Mouse (Mus musculus) CH12.LX (cell line): ENCODE data around the gene Ralb. TPM values are rescaled to one million over a fixed set of nuclear protein-coding genes. Genes with fewer than 3 reads are reported as not detected.

Source experiments
- DNase-seq: peaks from one replicate; pipeline ENCODE4 v3.0.0-alpha.2; 2013; ENCODE audit errors: extremely low read depth
- H3K27ac ChIP-seq: 2 replicates; pipeline ENCODE4 v1.5.1; 2012; ENCODE audit warnings: low read depth, mild to moderate bottlenecking, control low read depth, moderate library complexity; ENCODE audit not compliant: insufficient read depth
- H3K27me3 ChIP-seq: replicated peaks from 2 replicates; pipeline ENCODE3; 2012; ENCODE audit warnings: inconsistent platforms
- H3K36me3 ChIP-seq, 2 experiments: replicated peaks in 1 of 2; 2 replicates each; pipeline versions ENCODE3 to v1.6.1; 2012; ENCODE audit warnings: inconsistent platforms in 1 of 2, low read length in 1 of 2, mild to moderate bottlenecking in 1 of 2, mixed read lengths in 1 of 2, moderate library complexity in 1 of 2; ENCODE audit not compliant: control insufficient read depth in 1 of 2, insufficient read depth in 1 of 2
- H3K4me1 ChIP-seq, 2 experiments: 2 replicates each; pipeline ENCODE4 v1.6.1; 2012; ENCODE audit warnings: inconsistent platforms in 1 of 2, moderate library complexity in 1 of 2; ENCODE audit not compliant: insufficient read depth in 2 of 2, control insufficient read depth in 1 of 2
- H3K4me2 ChIP-seq: 2 replicates; pipeline ENCODE4 v1.6.1; 2012; ENCODE audit warnings: low read depth, mild to moderate bottlenecking, control low read depth; ENCODE audit not compliant: poor library complexity, insufficient read depth, severe bottlenecking
- H3K4me3 ChIP-seq, 3 experiments: fragments of 150-350 bp in 1 of 3; sonication (generic) in 1 of 3; replicated peaks in 1 of 3; 2 replicates each; pipeline versions ENCODE3 to v1.5.1; 2011 to 2012; ENCODE audit warnings: low read depth in 2 of 3, low read length in 2 of 3, mild to moderate bottlenecking in 2 of 3, moderate library complexity in 2 of 3, control low read depth in 1 of 3, improper control_type of control experiment in 1 of 3, inconsistent platforms in 1 of 3, mixed read lengths in 1 of 3; ENCODE audit not compliant: poor library complexity in 1 of 3
- H3K79me2 ChIP-seq: replicated peaks from 2 replicates; pipeline ENCODE4 v1.6.1; 2012; ENCODE audit warnings: mild to moderate bottlenecking, moderate library complexity; ENCODE audit not compliant: control insufficient read depth, poor library complexity, insufficient read depth, severe bottlenecking; ENCODE audit errors: extremely low read depth
- H3K9ac ChIP-seq: 2 replicates; pipeline ENCODE4 v1.6.1; 2012; ENCODE audit warnings: low read depth, mild to moderate bottlenecking, control low read depth, moderate library complexity; ENCODE audit not compliant: insufficient read depth
- H3K9me3 ChIP-seq: replicated peaks from 2 replicates; pipeline ENCODE3; 2012; ENCODE audit warnings: low read length, inconsistent platforms, mixed read lengths
- BHLHE40 ChIP-seq: IDR thresholded peaks from 2 replicates; pipeline ENCODE4 v1.6.1; 2011; ENCODE audit warnings: mild to moderate bottlenecking, low read depth, low read length, improper control_type of control experiment
- CHD1 ChIP-seq: IDR thresholded peaks from 2 replicates; pipeline ENCODE4 v1.6.1; 2012; ENCODE audit warnings: low read depth, low read length, improper control_type of control experiment, inconsistent platforms
- EP300 ChIP-seq: IDR thresholded peaks from 2 replicates; pipeline ENCODE4 v1.6.1; 2011; ENCODE audit warnings: low read length, improper control_type of control experiment
- ETS1 ChIP-seq: conservative IDR thresholded peaks from 2 replicates; pipeline ENCODE4 v1.6.1; 2012; ENCODE audit warnings: low read depth, mild to moderate bottlenecking, inconsistent platforms, low read length, improper control_type of control experiment, moderate library complexity
- JUND ChIP-seq: conservative IDR thresholded peaks from 2 replicates; pipeline ENCODE4 v1.6.1; 2011; ENCODE audit warnings: low read depth, low read length, improper control_type of control experiment
- MAFK ChIP-seq: IDR thresholded peaks from 2 replicates; pipeline ENCODE4 v1.6.1; 2011; ENCODE audit warnings: low read length, improper control_type of control experiment; ENCODE audit not compliant: insufficient replicate concordance
- MAX ChIP-seq: IDR thresholded peaks from 2 replicates; pipeline ENCODE4 v1.6.1; 2011; ENCODE audit warnings: low read length, improper control_type of control experiment
- MAZ ChIP-seq: IDR thresholded peaks from 2 replicates; pipeline ENCODE4 v1.6.1; 2012; ENCODE audit warnings: low read depth, mild to moderate bottlenecking, inconsistent platforms, low read length, improper control_type of control experiment, moderate library complexity
- MYC ChIP-seq: IDR thresholded peaks from 2 replicates; pipeline ENCODE4 v1.6.1; 2011; ENCODE audit warnings: low read depth, mild to moderate bottlenecking, improper control_type of control experiment, low read length
- POLR2A ChIP-seq: IDR thresholded peaks from 2 replicates; pipeline ENCODE4 v1.6.1; 2011; ENCODE audit warnings: low read depth, mild to moderate bottlenecking, improper control_type of control experiment, low read length
- RAD21 ChIP-seq: IDR thresholded peaks from 2 replicates; pipeline ENCODE4 v1.6.1; 2011; ENCODE audit warnings: low read depth, mild to moderate bottlenecking, low read length, improper control_type of control experiment, moderate library complexity
- UBTF ChIP-seq: IDR thresholded peaks from 2 replicates; pipeline ENCODE4 v1.6.1; 2012; ENCODE audit warnings: low read depth, mild to moderate bottlenecking, inconsistent platforms, low read length, improper control_type of control experiment, moderate library complexity
- USF1 ChIP-seq: IDR thresholded peaks from 2 replicates; pipeline ENCODE4 v1.6.1; 2014; ENCODE audit warnings: low read depth, mild to moderate bottlenecking, inconsistent platforms, low read length, improper control_type of control experiment
- USF2 ChIP-seq: conservative IDR thresholded peaks from 2 replicates; pipeline ENCODE4 v1.6.1; 2011; ENCODE audit warnings: low read depth, low read length, improper control_type of control experiment
- ZC3H11A ChIP-seq: IDR thresholded peaks from 2 replicates; pipeline ENCODE4 v1.6.1; 2012; ENCODE audit warnings: low read depth, mild to moderate bottlenecking, inconsistent platforms, low read length, improper control_type of control experiment
- ZKSCAN1 ChIP-seq: IDR thresholded peaks from 2 replicates; pipeline ENCODE4 v1.6.1; 2012; ENCODE audit warnings: low read depth, inconsistent platforms, low read length, improper control_type of control experiment, borderline replicate concordance
- ZMIZ1 ChIP-seq: IDR thresholded peaks from 2 replicates; pipeline ENCODE4 v1.6.1; 2012; ENCODE audit warnings: low read depth, mild to moderate bottlenecking, inconsistent platforms, low read length, improper control_type of control experiment
- dilution Hi-C: fragments of 300-500 bp; cut with MboI; formaldehyde crosslinking; loops from 2 replicates; pipeline ENCODE4 v1.14.3; 2020; ENCODE audit warnings: low sequenced_read_pairs; ENCODE audit not compliant: extremely low pct_unique_long_range_greater_than_20kb, extremely low pct_ligation_motif_present
- in situ Hi-C: fragments of 300-500 bp; cut with MboI; formaldehyde crosslinking; loops from 3 replicates; pipeline ENCODE4 v1.14.3; 2019; ENCODE audit warnings: low sequenced_read_pairs, low pct_ligation_motif_present, low pct_unique_long_range_greater_than_20kb, mixed read lengths
- polyA plus RNA-seq: library from polyadenylated mRNA; unstranded; fragments of >175 nt; gene quantifications from 2 replicates; pipeline ENCODE4 v1.2.1, GENCODE M21; 2012; ENCODE audit warnings: low read depth; ENCODE audit not compliant: insufficient read length
- total RNA-seq, 2 experiments: library from RNA; depleted of rRNA; stranded (reverse); fragments of 300-350 nt in 1 of 2; fragments of >200 nt in 1 of 2; gene quantifications; 2 replicates each; pipeline ENCODE4 v1.2.3; 2012 to 2014

The Ralb gene
- total and polyA plus RNA-seq, 3 experiments: 18.2 to 28.7 (median 22.9) TPM

- dilution Hi-C loops: no loop called here
- no peak overlapping the region for H3K27ac ChIP-seq
- peaks cover 5% of the 10 kb centered on the region for H3K9me3 ChIP-seq
- 0 out of 4 replicates have a peak, but pooled peaks cover 0 to 3% of the 10 kb centered on the region in 2 experiments for H3K4me1 ChIP-seq
- no peaks in the 10 kb centered on the region for H3K27me3 ChIP-seq
- no peak overlapping the region for H3K4me3 ChIP-seq
- H3K36me3 ChIP-seq: no peaks in the 10 kb centered on the region
- in situ Hi-C loops: no loop called here
- no peak for DNase-seq
- no peak overlapping the region for H3K9ac ChIP-seq
- no peaks in the 10 kb centered on the region for H3K79me2 ChIP-seq
- TF ChIP-seq MAZ (no peak), BHLHE40 (no peak), EP300 (no peak)
- H3K4me2 ChIP-seq: no peak overlapping the region
Measured at GRCm38 (mm10) chr1:119519286-119519685, 14.7 kb upstream of the Ralb start.

- no peaks in the 10 kb centered on the region for H3K79me2 ChIP-seq
- peaks cover 5% of the 10 kb centered on the region for H3K9me3 ChIP-seq
- in situ Hi-C loops: no loop called here
- no peaks in the 10 kb centered on the region for H3K36me3 ChIP-seq
- dilution Hi-C loops: no loop called here
- H3K9ac ChIP-seq: no peak overlapping the region
- no peak overlapping the region for H3K4me2 ChIP-seq
- H3K4me1 ChIP-seq: 0 out of 4 replicates have a peak, but pooled peaks cover 0 to 3% of the 10 kb centered on the region in 2 experiments
- no peak overlapping the region for H3K27ac ChIP-seq
- H3K27me3 ChIP-seq: no peaks in the 10 kb centered on the region
- DNase-seq: no peak
- H3K4me3 ChIP-seq: no peak overlapping the region
- TF ChIP-seq ZC3H11A: no peak
- no peak for TF ChIP-seq ETS1
Measured at GRCm38 (mm10) chr1:119518786-119519185, 14.2 kb upstream of the Ralb start.

GRCm38 (mm10) chr1:119518060-119518459 lies 13.5 kb upstream of the Ralb start:
- in situ Hi-C loops (no loop called here), dilution Hi-C loops (no loop called here)
- H3K4me1 ChIP-seq: 0 out of 4 replicates have a peak, but pooled peaks cover 0 to 3% of the 10 kb centered on the region in 2 experiments
- H3K79me2 ChIP-seq: no peaks in the 10 kb centered on the region
- no peak overlapping the region for H3K9ac ChIP-seq
- no peak for DNase-seq
- H3K36me3 ChIP-seq: no peaks in the 10 kb centered on the region
- H3K9me3 ChIP-seq: peaks cover 5% of the 10 kb centered on the region
- no peak overlapping the region for H3K27ac ChIP-seq
- H3K4me2 ChIP-seq: no peak overlapping the region
- no peak for TF ChIP-seq USF1
- TF ChIP-seq UBTF: no peak
- TF ChIP-seq ZMIZ1: no peak
- no peak for TF ChIP-seq USF2
- TF ChIP-seq ETS1: no peak
- TF ChIP-seq RAD21: no peak
- TF ChIP-seq ZKSCAN1: no peak
- no peak for TF ChIP-seq MYC
- no peak for TF ChIP-seq MAX
- no peak for TF ChIP-seq POLR2A
- no peak for TF ChIP-seq MAFK
- no peak for TF ChIP-seq JUND
- no peak for TF ChIP-seq CHD1
- no peak overlapping the region for H3K4me3 ChIP-seq
- no peaks in the 10 kb centered on the region for H3K27me3 ChIP-seq
